20 mouse cellular contexts compared by ENCODE assay signal in genomic region chr3:31487596-31487995, GRCm38 (mm10).
"Had no signal": no experiment of that assay in that cellular context is flagged by ENCODE, and none has a peak within 500 bp of the region (broad histone marks: within the 10 kb centered on the region; RNA-seq: fewer than 3 reads in every experiment).

No protein-coding gene starts in this region.

- H3K4me1 ChIP-seq: liver, embryonic 13.5 days; liver, embryonic 15.5 days; lung, embryonic 15.5 days; megakaryocyte, embryonic 14.5 days; midbrain, embryonic 15.5 days; neural tube, embryonic 12.5 days had no signal

- H3K9ac ChIP-seq: liver, embryonic 13.5 days; liver, embryonic 15.5 days; liver, postnatal 0 days; lung, embryonic 15.5 days; midbrain, embryonic 15.5 days; neural tube, embryonic 12.5 days had no signal

- H3K9me3 ChIP-seq: liver, embryonic 13.5 days; liver, embryonic 15.5 days; lung, embryonic 15.5 days; midbrain, embryonic 15.5 days; neural tube, embryonic 12.5 days had no signal

- ATAC-seq: liver, postnatal 0 days; lung, postnatal 0 days; midbrain, embryonic 15.5 days had no signal

- H3K27ac ChIP-seq: liver, embryonic 13.5 days; liver, embryonic 15.5 days; lung, embryonic 15.5 days; macrophage; midbrain, embryonic 15.5 days; neural tube, embryonic 12.5 days had no signal

- H3K36me3 ChIP-seq: liver, embryonic 13.5 days; liver, embryonic 15.5 days; lung, embryonic 15.5 days; midbrain, embryonic 15.5 days; neural tube, embryonic 12.5 days had no signal

- DNase-seq: liver, embryonic 13.5 days; liver, postnatal 0 days; lung, adult 2 months; lung, postnatal 14 days; lung, postnatal 36 days; retina, postnatal 1 day; right cerebral cortex, adult 18-20 months; right cerebral cortex, postnatal 25 days; right cerebral cortex, postnatal 4 days; spleen, adult 18-20 months; thymus, adult 18-20 months; thymus, postnatal 14 days; thymus, postnatal 36 days had no signal

- H3K4me3 ChIP-seq: liver, embryonic 13.5 days; liver, embryonic 15.5 days; lung, embryonic 15.5 days; megakaryocyte, embryonic 14.5 days; midbrain, embryonic 15.5 days; neural tube, embryonic 12.5 days had no signal

- H3K4me2 ChIP-seq: liver, embryonic 13.5 days; liver, embryonic 15.5 days; lung, embryonic 15.5 days; midbrain, embryonic 15.5 days; neural tube, embryonic 12.5 days had no signal

- H3K27me3 ChIP-seq: liver, embryonic 13.5 days; liver, embryonic 15.5 days; lung, embryonic 15.5 days; megakaryocyte, embryonic 14.5 days; midbrain, embryonic 15.5 days; neural tube, embryonic 12.5 days had no signal
